ENCODE assay signal across 8 mouse cellular contexts in the genomic region with DNA sequence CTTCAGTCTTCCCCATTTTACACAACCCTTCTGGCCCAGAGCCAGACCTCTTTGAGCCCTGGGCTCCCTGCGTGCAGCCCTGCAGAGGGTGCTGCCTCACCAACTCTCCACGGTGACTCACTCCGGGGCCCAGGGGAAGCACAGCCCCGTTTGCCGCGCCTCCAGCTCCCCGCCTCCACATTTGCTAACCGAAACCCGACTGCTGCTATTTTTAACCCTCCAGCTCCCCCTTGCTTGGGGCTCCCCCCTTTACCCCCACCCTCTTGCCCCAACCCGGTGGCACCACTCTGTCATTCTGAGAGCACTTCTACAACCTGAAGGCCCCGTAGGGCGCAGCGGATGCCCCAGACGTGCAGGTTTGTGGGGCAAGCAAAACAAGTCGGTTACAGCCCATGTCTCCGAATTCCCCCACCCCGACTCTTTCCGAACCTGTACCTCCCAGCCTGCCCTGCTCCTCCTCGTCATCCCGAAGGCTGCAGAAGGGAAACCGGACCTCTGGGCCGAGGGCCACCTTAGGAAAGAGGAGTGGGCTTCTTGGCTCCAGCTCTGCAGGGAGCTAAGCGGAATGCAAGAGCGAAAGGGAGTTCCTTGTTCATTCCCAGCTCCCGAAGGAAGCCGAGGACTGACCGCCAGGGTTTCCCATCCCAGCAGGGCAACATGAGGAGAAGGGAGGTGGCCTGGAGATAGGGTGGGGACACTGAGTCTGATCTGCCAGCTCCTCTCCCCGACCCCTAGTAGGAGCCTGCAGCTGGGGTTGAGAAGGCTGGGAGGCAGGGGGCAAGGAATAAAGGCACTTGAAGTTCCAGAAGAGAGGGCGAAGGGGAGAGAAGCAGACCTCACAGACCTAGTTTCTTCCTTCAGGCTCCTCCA. TPM values are rescaled to one million over a fixed set of nuclear protein-coding genes. Genes with fewer than 3 reads are reported as not detected.
DNase-seq lines count a peak whose midpoint lies in the region; ATAC-seq and TF ChIP-seq lines count a peak whose summit lies in the region.

No protein-coding gene starts in this region.

- H3K9ac ChIP-seq in forebrain, embryonic 16.5 days (replicated peaks; ENCODE audit: low read depth, low read length): peak overlapping the region; percentile 40
- peak overlapping the region; percentile 69 for H3K9ac ChIP-seq in lung, embryonic 16.5 days (ENCODE audit: low read length)

- ATAC-seq in forebrain, embryonic 16.5 days: peak; percentile 42; the same call in 1 of the 2 replicates
- ATAC-seq in lung, embryonic 16.5 days (ENCODE audit: low read depth): peak; percentile 84

- peak; percentile 92 to 94 for DNase-seq in CD8-positive naive resting alpha-beta T cell, adult 2 months (ENCODE audit: low read depth in 2 of 2, low spot score in 2 of 2)
- peak; percentile 92 for DNase-seq in adrenal gland, postnatal 25 days
- DNase-seq in heart, postnatal 36 days: peak; percentile 83 to 86
- DNase-seq in layer of hippocampus, adult 2 months (ENCODE audit: low spot score in 2 of 2): peak; percentile 70 to 74
- peak; percentile 63 for DNase-seq in ovary, postnatal 10 days (ENCODE audit: low spot score)
- peak; percentile 96 for DNase-seq in thymus, postnatal 0 days (ENCODE audit: low spot score)

- H3K36me3 ChIP-seq in forebrain, embryonic 16.5 days (ENCODE audit: control insufficient read depth, insufficient read depth): no peaks in the 10 kb centered on the region
- H3K36me3 ChIP-seq in lung, embryonic 16.5 days (ENCODE audit: control insufficient read depth, insufficient read depth, low read length): peaks cover 2% of the 10 kb centered on the region; the same call in 1 of the 2 replicates

- TF ChIP-seq CTCF in layer of hippocampus, adult 2 months (conservative IDR thresholded peaks at IDR 0.05): peak; percentile 72

- WGBS in forebrain, embryonic 16.5 days: 10% methylated on average over 29 of the region's 29 CpGs
- WGBS in lung, embryonic 16.5 days: 6% methylated on average over 29 of the region's 29 CpGs

- intact Hi-C loops in heart, postnatal 36 days (cut with DNase I): loop anchor here (1.0 to 2.0 kb wide), 3 partner anchors 15 to 24 kb away; no protein-coding TSS in a partner anchor

- H3K4me1 ChIP-seq in forebrain, embryonic 16.5 days (replicated peaks; ENCODE audit: control insufficient read depth, insufficient read depth, low read length): peaks cover 68% of the 10 kb centered on the region
- peaks cover 88% of the 10 kb centered on the region for H3K4me1 ChIP-seq in lung, embryonic 16.5 days (replicated peaks; ENCODE audit: control insufficient read depth, insufficient read depth, low read length)

- peak overlapping the region; percentile 19 for H3K4me3 ChIP-seq in forebrain, embryonic 16.5 days (replicated peaks; ENCODE audit: low read length)
- peak overlapping the region; percentile 37 for H3K4me3 ChIP-seq in layer of hippocampus, adult 2 months
- H3K4me3 ChIP-seq in lung, embryonic 16.5 days (ENCODE audit: low read length): peak overlapping the region; percentile 45

- peak overlapping the region; percentile 44 for H3K4me2 ChIP-seq in forebrain, embryonic 16.5 days (ENCODE audit: low read length)
- H3K4me2 ChIP-seq in lung, embryonic 16.5 days (ENCODE audit: low read depth, low read length): peak overlapping the region; percentile 72

- H3K27ac ChIP-seq in forebrain, embryonic 16.5 days (ENCODE audit: low read length): no peak overlapping the region
- H3K27ac ChIP-seq in layer of hippocampus, adult 2 months: peak overlapping the region; percentile 83
- H3K27ac ChIP-seq in lung, embryonic 16.5 days (ENCODE audit: low read length): peak overlapping the region; percentile 95

- H3K27me3 ChIP-seq in forebrain, embryonic 16.5 days (replicated peaks; ENCODE audit: control insufficient read depth, insufficient read depth, low read length): no peaks in the 10 kb centered on the region
- no peaks in the 10 kb centered on the region for H3K27me3 ChIP-seq in lung, embryonic 16.5 days (ENCODE audit: control insufficient read depth, insufficient read depth, low read depth, low read length)

- no peaks in the 10 kb centered on the region for H3K9me3 ChIP-seq in forebrain, embryonic 16.5 days (ENCODE audit: control insufficient read depth, low read length)
- no peaks in the 10 kb centered on the region for H3K9me3 ChIP-seq in lung, embryonic 16.5 days (ENCODE audit: control insufficient read depth, low read length)

RNA-seq across cellular contexts. Expression of a gene that starts 19.0 kb away (rescaled TPM):
- total RNA-seq in adrenal gland, postnatal 25 days (2021): 93.1 and 109 TPM in 2 replicates
- 21.7 and 31.1 TPM in 2 replicates for polyA plus RNA-seq in forebrain, embryonic 16.5 days (2015; fragmentation: Nextera tagmentation; extraction: Ambion mirVana)
- 10 to 100 TPM; 26.9 to 37.1 TPM for total RNA-seq in heart, postnatal 36 days (2021)
- total RNA-seq in layer of hippocampus, adult 2 months (2021): 10 to 100 TPM; 23.8 to 28.5 TPM
- polyA plus RNA-seq in lung, embryonic 16.5 days (2015; fragmentation: Nextera tagmentation; extraction: Ambion mirVana): 44.2 and 48.5 TPM in 2 replicates
- polyA plus RNA-seq in thymus, postnatal 0 days (2015; fragmentation: Nextera tagmentation; extraction: Ambion mirVana): 111 and 122 TPM in 2 replicates

RNA-seq across cellular contexts. Expression of a gene that starts 47.0 kb away (rescaled TPM):
- 92.4 and 108 TPM in 2 replicates for total RNA-seq in adrenal gland, postnatal 25 days (2021)
- polyA plus RNA-seq in forebrain, embryonic 16.5 days (2015; fragmentation: Nextera tagmentation; extraction: Ambion mirVana): 72.9 and 78.2 TPM in 2 replicates
- 10 to 100 TPM; 73.3 to 84.1 TPM for total RNA-seq in heart, postnatal 36 days (2021)
- 100 to 1,000 TPM; 133 to 135 TPM for total RNA-seq in layer of hippocampus, adult 2 months (2021)
- 46.8 and 49.5 TPM in 2 replicates for polyA plus RNA-seq in lung, embryonic 16.5 days (2015; fragmentation: Nextera tagmentation; extraction: Ambion mirVana)
- 44.5 and 48.3 TPM in 2 replicates for polyA plus RNA-seq in thymus, postnatal 0 days (2015; fragmentation: Nextera tagmentation; extraction: Ambion mirVana)

RNA-seq across cellular contexts. Expression of a gene that starts 57.5 kb away (rescaled TPM):
- 16.9 and 26.0 TPM in 2 replicates for total RNA-seq in adrenal gland, postnatal 25 days (2021)
- 8.9 and 13.3 TPM in 2 replicates for polyA plus RNA-seq in forebrain, embryonic 16.5 days (2015; fragmentation: Nextera tagmentation; extraction: Ambion mirVana)
- 10 to 100 TPM; 25.4 to 27.4 TPM for total RNA-seq in heart, postnatal 36 days (2021)
- total RNA-seq in layer of hippocampus, adult 2 months (2021): 10 to 100 TPM; 45.5 to 46.8 TPM
- polyA plus RNA-seq in lung, embryonic 16.5 days (2015; fragmentation: Nextera tagmentation; extraction: Ambion mirVana): 20.8 and 22.7 TPM in 2 replicates
- 61.7 and 72.6 TPM in 2 replicates for polyA plus RNA-seq in thymus, postnatal 0 days (2015; fragmentation: Nextera tagmentation; extraction: Ambion mirVana)
